Mouse (Mus musculus) gastrocnemius, adult 18-20 months (tissue): ENCODE measurements around the gene Haghl. TPM values are rescaled to one million over a fixed set of nuclear protein-coding genes. Genes with fewer than 3 reads are reported as not detected.
"Not testable (repeated sequence)": the region's sequence is repeated elsewhere in the genome, so short reads cannot be mapped to it uniquely, and the experiment has no call there.

Experiments
- DNase-seq: peaks from one replicate; pipeline ENCODE4 v3.0.0; 2021; ENCODE audit warnings: low spot score
- total RNA-seq, 2 experiments: library from RNA; stranded (reverse); gene quantifications; 2 replicates each; pipeline ENCODE4 v1.2.3; 2021

The Haghl gene
- total RNA-seq, 2 experiments from 2014 or later = 10.6 to 10.7 TPM

DNA sequence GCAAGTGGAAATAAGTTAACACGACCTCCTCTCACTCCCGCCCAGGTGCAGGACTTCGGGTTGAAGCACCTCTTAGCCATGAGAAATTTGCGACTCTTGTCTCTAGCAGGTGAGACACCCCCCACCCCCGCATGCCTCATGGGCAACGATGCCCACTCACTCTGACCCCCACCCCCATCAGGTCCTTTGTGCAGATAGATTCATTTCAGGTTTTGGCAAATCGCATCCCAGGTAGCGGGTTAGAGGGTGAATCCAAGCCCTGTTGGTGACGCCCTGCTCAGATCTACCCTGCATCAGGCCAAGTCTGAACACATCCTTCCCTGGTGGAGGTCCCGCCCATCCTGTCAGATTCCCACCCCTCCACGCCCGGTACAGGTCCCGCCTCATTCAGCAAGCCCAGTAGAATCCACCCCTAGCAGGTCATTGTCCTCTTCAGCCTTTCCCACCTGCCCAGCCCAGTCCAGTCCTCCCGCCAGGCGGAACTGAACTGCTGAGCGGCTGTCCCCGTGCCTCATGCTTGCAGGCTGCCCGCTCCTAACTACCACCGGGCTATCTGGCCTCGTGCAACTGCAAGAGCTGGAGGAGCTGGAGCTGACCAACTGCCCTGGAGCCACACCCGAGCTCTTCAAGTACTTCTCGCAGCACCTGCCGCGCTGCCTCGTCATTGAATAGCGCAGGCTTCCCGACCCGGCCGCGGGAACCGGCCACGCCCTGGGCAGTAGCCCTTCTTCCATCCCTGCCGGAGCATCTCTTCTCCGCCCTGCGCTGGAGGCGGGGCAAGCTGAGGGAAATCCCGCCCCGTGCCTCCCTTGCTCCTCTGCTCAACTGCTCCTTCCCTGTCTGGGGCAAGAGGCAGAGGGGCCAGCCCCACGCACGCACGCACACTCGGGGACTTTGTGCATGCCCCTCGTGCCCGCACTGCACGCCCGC, 33.6 kb upstream of the Haghl start:
- no peak for DNase-seq

GRCm38 (mm10) chr17:25817662-25818061, 32.2 kb upstream of the Haghl start:
- DNase-seq = no peak

DNA sequence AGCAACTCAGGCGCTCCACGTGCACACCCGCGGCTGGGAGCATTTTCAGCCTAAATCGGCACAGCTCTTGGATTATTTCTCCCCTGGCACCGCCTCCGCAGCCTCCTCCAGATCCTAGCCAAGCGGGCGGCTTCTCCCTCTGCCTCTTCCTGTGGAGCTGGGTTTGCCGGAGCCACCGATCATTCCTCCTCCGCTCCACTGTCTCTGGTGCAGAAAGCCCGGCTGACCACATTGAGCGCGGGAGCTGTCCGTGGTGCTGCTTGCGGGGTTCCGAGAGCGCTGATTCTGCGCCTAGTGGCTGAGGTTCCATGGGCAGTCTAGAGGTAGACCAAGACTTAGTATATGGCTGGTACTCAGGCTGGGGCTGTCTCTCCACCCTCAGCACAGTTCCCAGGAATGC, 28.0 kb upstream of the Haghl start:
- peak; percentile 71 for DNase-seq

GRCm38 (mm10) chr17:25810890-25811289, 25.4 kb upstream of the Haghl start:
- DNase-seq = no peak

DNA sequence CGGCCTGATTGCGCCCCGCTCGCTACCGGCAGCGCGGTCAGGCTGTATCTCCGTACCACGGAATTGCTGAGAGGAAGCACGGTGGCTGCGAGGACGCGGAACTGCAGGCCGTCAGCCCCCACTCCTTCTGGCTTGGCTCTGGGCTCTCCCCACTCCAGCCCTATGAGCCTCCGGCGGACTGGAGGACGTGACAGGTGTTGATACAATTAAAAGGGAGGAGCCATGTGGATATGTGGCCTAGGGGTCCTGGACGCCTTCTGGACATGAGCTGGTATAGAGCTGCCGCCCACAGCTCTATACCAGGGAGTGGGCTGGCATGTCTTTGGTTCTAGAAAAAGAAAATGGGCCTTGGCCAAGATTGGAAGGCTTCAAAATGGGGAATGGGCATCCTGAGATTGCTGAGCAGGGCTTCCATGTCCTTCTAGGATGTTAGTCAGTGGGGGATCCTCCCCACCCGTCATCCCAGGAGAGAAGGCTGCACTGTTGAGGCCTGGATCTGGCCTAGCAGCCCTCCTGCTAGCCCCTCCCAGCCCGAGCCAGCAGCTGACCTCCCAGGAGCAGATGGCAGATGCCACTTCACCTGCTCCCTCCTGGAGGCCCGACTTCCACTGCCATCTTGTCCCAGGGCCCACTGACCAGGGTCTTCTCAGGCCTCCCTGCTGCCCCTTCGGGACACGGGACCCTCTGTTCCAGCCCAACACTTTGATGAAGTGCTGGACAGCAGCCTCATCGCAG, 24.3 kb upstream of the Haghl start:
- no peak for DNase-seq

GRCm38 (mm10) chr17:25808789-25809605, 23.5 kb upstream of the Haghl start, which contains the start of gene Fbxl16:
Gene Fbxl16 (plus strand): TSS chr17:25809085.
- no peak for DNase-seq

- DNase-seq = no peak
These were observed 22.6 kb upstream of the Haghl start for GRCm38 (mm10) chr17:25808028-25808427.

DNA sequence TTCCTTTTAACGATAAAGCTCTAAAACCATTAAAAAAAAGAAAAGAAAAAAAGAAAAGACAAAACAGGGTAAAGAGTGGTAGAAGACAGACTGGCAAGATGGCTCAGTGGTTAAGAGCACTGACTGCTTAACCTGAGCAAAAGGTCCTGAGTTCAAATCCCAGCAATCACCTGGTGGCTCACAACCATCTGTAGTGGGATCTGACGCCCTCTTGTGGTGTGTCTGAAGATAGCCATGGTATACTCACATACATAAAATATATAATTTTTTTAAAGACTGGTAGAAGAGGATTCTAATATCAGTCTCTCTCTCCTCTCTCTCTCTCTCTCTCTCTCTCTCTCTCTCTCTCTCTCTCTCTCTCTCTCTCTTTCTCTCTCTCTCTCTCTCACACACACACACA, 22.0 kb upstream of the Haghl start:
- DNase-seq = not testable (repeated sequence)

- DNase-seq = no peak
These were observed 21.0 kb upstream of the Haghl start for GRCm38 (mm10) chr17:25806507-25806906.

DNA sequence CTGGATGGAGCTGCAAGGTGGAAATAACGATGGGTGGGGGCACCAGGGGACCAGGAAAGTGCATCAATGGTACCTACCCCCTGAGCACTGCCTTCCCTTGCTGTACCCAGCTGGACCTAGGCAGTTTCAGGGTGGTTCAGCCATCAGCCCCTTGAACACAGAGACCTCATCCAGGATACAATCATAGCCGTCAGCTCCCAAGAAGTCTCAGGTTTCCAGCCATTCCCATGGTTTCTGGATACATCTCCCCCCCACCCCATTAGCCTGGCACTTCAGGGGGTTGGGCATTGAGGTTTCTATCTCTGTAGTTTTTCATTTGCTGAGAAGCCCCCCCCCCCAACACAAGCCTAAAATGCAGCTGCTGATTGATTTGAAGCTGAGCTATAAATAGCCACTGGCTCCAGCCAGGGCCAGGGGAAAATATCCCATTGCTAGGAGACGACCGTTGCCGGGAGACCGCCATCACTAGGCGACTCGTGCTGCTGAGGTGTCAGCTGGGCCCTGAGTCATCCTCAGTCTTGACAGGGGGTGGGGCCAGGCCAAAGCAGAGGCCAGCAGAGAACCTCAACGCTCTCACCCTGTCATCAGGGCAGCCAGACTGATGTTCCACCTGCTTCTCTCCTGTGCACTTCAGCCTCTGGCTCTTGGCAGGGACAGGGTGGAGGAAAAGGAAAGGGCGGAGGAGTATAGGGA, 17.5 kb upstream of the Haghl start:
- peak; percentile 27 for DNase-seq

GRCm38 (mm10) chr17:25801029-25801428, 15.6 kb upstream of the Haghl start:
- peak; percentile 78 for DNase-seq

DNA sequence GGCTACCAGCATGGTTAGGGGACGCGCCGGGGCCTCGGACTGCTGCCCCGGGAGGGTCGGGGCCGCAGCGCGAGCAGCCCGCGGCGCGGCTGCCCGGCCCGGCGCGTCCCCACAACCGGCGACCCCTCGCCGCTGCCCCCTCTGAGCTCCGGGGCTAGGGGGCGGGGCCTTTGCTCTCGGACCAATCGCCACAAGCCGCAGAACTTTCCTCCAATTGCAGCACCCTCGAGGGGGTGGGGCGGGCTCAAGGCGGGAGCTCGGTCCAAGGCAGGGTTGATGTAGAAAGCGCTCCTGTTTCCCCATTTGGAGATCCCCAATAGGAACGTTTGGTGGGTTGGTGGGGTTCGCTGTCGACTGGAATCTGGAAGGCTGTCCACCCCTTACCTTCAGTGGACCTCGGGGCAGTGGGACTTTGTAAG, 11.5 kb upstream of the Haghl start, which contains the start of gene Metrn:
Metrn (minus strand) TSS at position 186 of the 419 bp plus-strand sequence.
- DNase-seq = peak; percentile 87

DNA sequence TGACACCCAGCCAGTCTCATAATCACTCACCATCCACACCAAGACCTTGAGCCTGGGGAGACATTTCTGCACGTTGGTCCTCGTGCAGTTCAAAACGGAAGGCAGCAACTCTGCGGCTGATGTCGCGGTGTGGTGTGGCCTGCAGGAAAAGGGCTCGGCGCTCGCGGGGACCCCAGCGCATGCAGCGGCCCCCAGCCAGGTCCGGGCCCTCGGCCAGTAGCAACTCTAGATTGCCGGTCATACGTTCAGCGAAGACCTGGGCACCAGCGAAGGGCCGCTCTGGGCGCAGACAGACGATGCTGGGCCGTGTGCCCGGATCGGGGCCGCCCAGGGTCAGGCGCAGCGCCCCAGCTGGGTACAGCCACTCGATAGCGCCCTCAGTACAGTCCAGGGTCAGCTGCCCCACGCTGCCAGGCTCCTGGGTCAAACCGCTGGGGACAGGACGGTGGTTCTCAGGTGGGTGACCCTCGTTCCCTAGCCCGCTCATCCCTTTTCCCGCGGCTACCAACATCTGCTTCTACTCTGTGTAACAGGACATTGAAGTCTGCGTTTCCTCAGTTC, 10.8 kb upstream of the Haghl start:
- peak; percentile 60 for DNase-seq

DNA sequence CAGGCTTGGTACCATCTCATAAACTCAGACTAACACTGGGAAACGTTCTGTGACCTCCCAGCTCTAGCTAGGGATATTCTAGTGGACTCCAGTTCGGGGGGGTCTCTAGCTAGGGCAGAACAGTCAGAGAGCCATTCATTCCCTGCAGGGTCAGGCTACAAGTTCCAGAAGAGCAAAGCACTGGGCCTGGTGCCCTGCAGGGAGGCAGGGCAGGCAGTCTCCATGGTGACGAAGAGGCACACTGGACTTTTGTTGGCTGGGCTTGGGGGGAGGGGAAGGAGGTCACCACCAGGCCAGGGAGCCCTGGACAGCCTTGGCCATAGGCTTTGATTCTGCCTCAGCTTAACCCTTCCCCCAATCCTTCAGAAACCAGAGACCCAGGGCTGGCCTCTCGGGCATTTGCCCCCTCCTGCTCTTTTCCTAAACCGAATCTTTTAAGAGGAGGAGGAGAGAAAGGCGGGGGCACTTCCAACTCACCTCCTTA, 10.2 kb upstream of the Haghl start, which contains the start of gene AC134908.4:
AC134908.4 (minus strand) TSS at position 51 of the 484 bp plus-strand sequence.
- DNase-seq = no peak

GRCm38 (mm10) chr17:25794998-25795397, 9.5 kb upstream of the Haghl start:
- DNase-seq = no peak

DNA sequence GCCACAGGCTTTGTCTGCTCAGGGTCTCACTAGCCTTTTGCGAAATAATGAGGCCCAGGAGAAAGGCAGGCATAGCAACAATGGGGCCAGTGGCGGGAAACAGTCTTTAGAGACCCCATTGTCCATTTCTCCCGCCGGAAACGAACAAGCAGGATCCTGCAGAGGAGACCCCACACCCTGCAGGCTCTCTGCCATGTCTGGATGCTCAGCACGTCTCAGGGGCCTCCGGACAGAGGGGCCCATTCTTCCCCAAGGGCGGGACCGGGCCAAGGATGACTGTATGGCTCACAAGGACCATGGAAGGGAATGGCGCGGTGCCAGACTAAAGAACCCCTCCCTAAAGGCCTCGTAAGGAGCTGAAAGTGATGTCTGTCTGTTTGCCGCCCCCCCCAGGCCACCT, 8.7 kb upstream of the Haghl start:
- no peak for DNase-seq

- DNase-seq = peak; percentile 53
These were observed 7.1 kb upstream of the Haghl start, which contains the start of gene Fam173a for GRCm38 (mm10) chr17:25792615-25793014. Gene Fam173a (minus strand): TSS chr17:25792901.

- peak; percentile 87 for DNase-seq
These were observed 6.5 kb upstream of the Haghl start for GRCm38 (mm10) chr17:25791843-25792527.

GRCm38 (mm10) chr17:25791320-25791842, 5.9 kb upstream of the Haghl start:
- DNase-seq = no peak
